Mouse (Mus musculus) c-Kit-negative CD71-positive TER-119-positive erythroid progenitor cells, embryonic 14.5 days (primary cell): ENCODE measurements around the gene Lsm10.
A peak's percentile ranks its signal among the peaks of the same experiment; 100 is the strongest.
"Not testable (repeated sequence)": the region's sequence is repeated elsewhere in the genome, so short reads cannot be mapped to it uniquely, and the experiment has no call there.

Source experiments
- DNase-seq: peaks from one replicate; pipeline ENCODE4 v3.0.0-alpha.2; 2013; ENCODE audit warnings: low read depth, low spot score

Gene Lsm10

GRCm38 (mm10) chr4:126095622-126096430, 597 bp upstream of the Lsm10 start:
- not testable (repeated sequence) for DNase-seq

GRCm38 (mm10) chr4:126097711-126098253, 1.4 kb downstream of the Lsm10 start:
- DNase-seq, result no peak

GRCm38 (mm10) chr4:126099365-126099764, 2.9 kb downstream of the Lsm10 start:
- peak; percentile 28 for DNase-seq

GRCm38 (mm10) chr4:126100764-126101163, 4.3 kb downstream of the Lsm10 start:
- no peak for DNase-seq

- DNase-seq, result peak; percentile 65
Observed at GRCm38 (mm10) chr4:126102061-126102841, 5.8 kb downstream of the Lsm10 start.

GRCm38 (mm10) chr4:126103057-126103581, 6.7 kb downstream of the Lsm10 start:
- DNase-seq, result peak; percentile 92

GRCm38 (mm10) chr4:126103590-126104068, 7.2 kb downstream of the Lsm10 start, which contains the start of gene Stk40:
Gene Stk40, plus strand, starts transcription at chr4:126103957.
- DNase-seq, result peak; percentile 96

- peak; percentile 29 for DNase-seq
Observed at GRCm38 (mm10) chr4:126104261-126105075, 8.0 kb downstream of the Lsm10 start.

- no peak for DNase-seq
Observed at GRCm38 (mm10) chr4:126105131-126105783, 8.8 kb downstream of the Lsm10 start.

- no peak for DNase-seq
Observed at GRCm38 (mm10) chr4:126108061-126108740, 11.8 kb downstream of the Lsm10 start.

- DNase-seq, result no peak
Observed at GRCm38 (mm10) chr4:126109613-126110373, 13.4 kb downstream of the Lsm10 start.

- no peak for DNase-seq
Observed at GRCm38 (mm10) chr4:126110374-126111152, 14.1 kb downstream of the Lsm10 start.

- DNase-seq, result no peak
Observed at GRCm38 (mm10) chr4:126111153-126111549, 14.7 kb downstream of the Lsm10 start.

GRCm38 (mm10) chr4:126113243-126113642, 16.8 kb downstream of the Lsm10 start:
- no peak for DNase-seq

GRCm38 (mm10) chr4:126113943-126114342, 17.5 kb downstream of the Lsm10 start:
- peak; percentile 22 for DNase-seq

GRCm38 (mm10) chr4:126115411-126115810, 19.0 kb downstream of the Lsm10 start:
- DNase-seq, result no peak

GRCm38 (mm10) chr4:126115871-126116521, 19.6 kb downstream of the Lsm10 start:
- no peak for DNase-seq

- no peak for DNase-seq
Observed at GRCm38 (mm10) chr4:126117116-126117515, 20.7 kb downstream of the Lsm10 start.
